In genomic region chr11:87805448-87805847, GRCm38 (mm10) we compare ENCODE assay signal across 7 mouse cellular contexts. TPM values are rescaled to one million over a fixed set of nuclear protein-coding genes. Genes with fewer than 3 reads are reported as not detected.
A peak's percentile ranks its signal among the peaks of the same experiment; 100 is the strongest.
DNase-seq lines count a peak whose midpoint lies in the region; ATAC-seq and TF ChIP-seq lines count a peak whose summit lies in the region.

No protein-coding gene starts in this region.

- H3K36me3 ChIP-seq in midbrain, embryonic 16.5 days (ENCODE audit: control insufficient read depth, insufficient read depth, low read length), result no peaks in the 10 kb centered on the region

- TF ChIP-seq POLR2A in lung, adult 2 months (IDR thresholded peaks at IDR 0.05; ENCODE audit: borderline replicate concordance, extremely low read depth, low read depth, low read length), result no peak

- no peaks in the 10 kb centered on the region for H3K9me3 ChIP-seq in midbrain, embryonic 16.5 days (replicated peaks; ENCODE audit: control insufficient read depth, low read length, poor library complexity, severe bottlenecking)

- no peak overlapping the region for H3K4me2 ChIP-seq in midbrain, embryonic 16.5 days (ENCODE audit: low read length)

- DNase-seq in lung, adult 2 months, result no peak
- DNase-seq in lung, postnatal 25 days (ENCODE audit: low spot score), result no peak
- peak; percentile 13 for DNase-seq in adrenal gland, postnatal 25 days
- peak; percentile 5 for DNase-seq in hindlimb bud, embryonic 11.5 days (ENCODE audit: extremely low spot score, low read depth, low spot score)
- peak; percentile 21 for DNase-seq in thymus, postnatal 0 days (ENCODE audit: low spot score)
- DNase-seq in layer of hippocampus, adult 11-12 months (ENCODE audit: low spot score), result no peak

- no peak for ATAC-seq in midbrain, embryonic 16.5 days

- no peak overlapping the region for H3K27ac ChIP-seq in midbrain, embryonic 16.5 days (ENCODE audit: low read length)

- H3K4me3 ChIP-seq in lung, adult 2 months (replicated peaks; ENCODE audit: extremely low read depth, low read depth, low read length), result no peak overlapping the region
- no peak overlapping the region for H3K4me3 ChIP-seq in midbrain, embryonic 16.5 days (ENCODE audit: low read depth, low read length)

- H3K27me3 ChIP-seq in midbrain, embryonic 16.5 days (ENCODE audit: control insufficient read depth, insufficient read depth, low read depth, low read length), result no peaks in the 10 kb centered on the region

- no peak overlapping the region for H3K9ac ChIP-seq in midbrain, embryonic 16.5 days (ENCODE audit: low read depth, low read length)

- no peaks in the 10 kb centered on the region for H3K4me1 ChIP-seq in lung, adult 2 months (ENCODE audit: control insufficient read depth, insufficient read depth, low read length)
- H3K4me1 ChIP-seq in midbrain, embryonic 16.5 days (ENCODE audit: control insufficient read depth, insufficient read depth, low read length), result no peaks in the 10 kb centered on the region

- TF ChIP-seq CTCF in lung, adult 2 months (IDR thresholded peaks at IDR 0.05; ENCODE audit: insufficient read depth, low read length), result peak; percentile 26; the same call in 1 of the 2 replicates

- WGBS in lung, adult 2 months, result 76% methylated on average over 1 of the region's 1 CpGs
- WGBS in midbrain, embryonic 16.5 days, result 73% methylated on average over 1 of the region's 1 CpGs

RNA-seq across cellular contexts. Expression of gene Mpo, which starts 12.1 kb away (rescaled TPM):
- polyA plus RNA-seq in lung, adult 2 months (2012; rRNA removed), result 0.11 and 0.60 TPM in 2 replicates
- total RNA-seq in adrenal gland, postnatal 25 days (2021), result not detected in 2 replicates
- 5.0 and 6.2 TPM in 2 replicates for polyA plus RNA-seq in thymus, postnatal 0 days (2015; fragmentation: Nextera tagmentation; extraction: Ambion mirVana)
- 0.08 and 0.22 TPM in 2 replicates for polyA plus RNA-seq in midbrain, embryonic 16.5 days (2015; fragmentation: Nextera tagmentation; extraction: Ambion mirVana)

RNA-seq across cellular contexts. Expression of gene Lpo, which starts 22.6 kb away (rescaled TPM):
- polyA plus RNA-seq in lung, adult 2 months (2012; rRNA removed), result 0.85 TPM in 1 of 2 replicates, not detected in the other
- total RNA-seq in adrenal gland, postnatal 25 days (2021), result not detected in 2 replicates
- 6.4 and 8.4 TPM in 2 replicates for polyA plus RNA-seq in thymus, postnatal 0 days (2015; fragmentation: Nextera tagmentation; extraction: Ambion mirVana)
- 1.9 and 3.8 TPM in 2 replicates for polyA plus RNA-seq in midbrain, embryonic 16.5 days (2015; fragmentation: Nextera tagmentation; extraction: Ambion mirVana)

RNA-seq across cellular contexts. Expression of gene Tspoap1, which starts 45.1 kb away (rescaled TPM):
- 5.8 TPM in 2 replicates for polyA plus RNA-seq in lung, adult 2 months (2012; rRNA removed)
- 7.4 and 9.4 TPM in 2 replicates for total RNA-seq in adrenal gland, postnatal 25 days (2021)
- 2.6 and 4.0 TPM in 2 replicates for polyA plus RNA-seq in thymus, postnatal 0 days (2015; fragmentation: Nextera tagmentation; extraction: Ambion mirVana)
- 62.6 and 68.5 TPM in 2 replicates for polyA plus RNA-seq in midbrain, embryonic 16.5 days (2015; fragmentation: Nextera tagmentation; extraction: Ambion mirVana)

RNA-seq across cellular contexts. Expression of gene Mks1, which starts 47.6 kb away (rescaled TPM):
- polyA plus RNA-seq in lung, adult 2 months (2012; rRNA removed), result 8.5 and 10.0 TPM in 2 replicates
- 12.1 and 15.6 TPM in 2 replicates for total RNA-seq in adrenal gland, postnatal 25 days (2021)
- 4.9 and 6.7 TPM in 2 replicates for polyA plus RNA-seq in thymus, postnatal 0 days (2015; fragmentation: Nextera tagmentation; extraction: Ambion mirVana)
- 11.0 and 13.2 TPM in 2 replicates for polyA plus RNA-seq in midbrain, embryonic 16.5 days (2015; fragmentation: Nextera tagmentation; extraction: Ambion mirVana)

Comparison
In these comparisons a context has a peak if more than half of its experiments do, and no peak if none do; other contexts are left out.
1. DNase-seq: peak in adrenal gland, postnatal 25 days (single experiment), hindlimb bud, embryonic 11.5 days (single experiment) and thymus, postnatal 0 days (single experiment); none in lung, adult 2 months (single experiment), lung, postnatal 25 days (single experiment) and layer of hippocampus, adult 11-12 months (single experiment).